Mouse (Mus musculus): ENCODE measurements around the gene Nrap.

- no peak for TF ChIP-seq TAL1 (IDR thresholded peaks at IDR 0.05; ENCODE audit: low read length)
- no peak for TF ChIP-seq GATA1 (IDR thresholded peaks at IDR 0.05; ENCODE audit: low read length)
Measured at GRCm38 (mm10) chr19:56363721-56364460, 25.9 kb downstream of the Nrap start.
